Mouse (Mus musculus): Measurements from ENCODE around the gene Klrb1f. TPM values are rescaled to one million over a fixed set of nuclear protein-coding genes. Genes with fewer than 3 reads are reported as not detected.

Klrb1f gene
- polyA plus RNA-seq, 1 experiment from 2014 or later: 0.45 TPM

GRCm38 (mm10) chr6:129030175-129030824 lies 15.4 kb upstream of the Klrb1f start:
- H3K27me3 ChIP-seq: no peaks in the 10 kb centered on the region
- 60% methylated on average over 6 of the region's 6 CpGs for WGBS

GRCm38 (mm10) chr6:129030964-129031363 lies 14.7 kb upstream of the Klrb1f start:
- Histone ChIP-seq H3K36me3 (no peaks in the 10 kb centered on the region), H3K4me1 (no peaks in the 10 kb centered on the region), H3K4me3 (no peak overlapping the region), H3K9ac (no peak overlapping the region), H3K27ac (no peak overlapping the region), H3K27me3 (no peaks in the 10 kb centered on the region), H3K9me3 (replicated peaks) (no peaks in the 10 kb centered on the region), H3K4me2 (replicated peaks) (no peak overlapping the region)
- 89% methylated on average over 2 of the region's 2 CpGs for WGBS
- no peak for ATAC-seq (ENCODE audit: low FRiP score)

More at GRCm38 (mm10) chr6:129030175-129030824, 15.4 kb upstream of the Klrb1f start:
- Histone ChIP-seq H3K9me3 (replicated peaks) (no peaks in the 10 kb centered on the region), H3K9ac (no peak overlapping the region), H3K4me3 (no peak overlapping the region), H3K4me2 (replicated peaks) (no peak overlapping the region), H3K36me3 (no peaks in the 10 kb centered on the region), H3K27ac (no peak overlapping the region), H3K4me1 (no peaks in the 10 kb centered on the region)
- no peak for ATAC-seq (ENCODE audit: low FRiP score)

- no peak overlapping the region for H3K4me2 ChIP-seq (replicated peaks)
- H3K27ac ChIP-seq: no peak overlapping the region
- 81% methylated on average over 2 of the region's 2 CpGs for WGBS
- no peaks in the 10 kb centered on the region for H3K9me3 ChIP-seq (replicated peaks)
- H3K4me3 ChIP-seq: no peak overlapping the region
- no peak for ATAC-seq (ENCODE audit: low FRiP score)
- H3K36me3 ChIP-seq: no peaks in the 10 kb centered on the region
- H3K9ac ChIP-seq: no peak overlapping the region
- H3K4me1 ChIP-seq: no peaks in the 10 kb centered on the region
- no peaks in the 10 kb centered on the region for H3K27me3 ChIP-seq
Measured at GRCm38 (mm10) chr6:129033397-129033796, 12.3 kb upstream of the Klrb1f start.

GRCm38 (mm10) chr6:129035017-129035416 lies 10.7 kb upstream of the Klrb1f start:
- Histone ChIP-seq H3K27ac (no peak overlapping the region), H3K4me2 (replicated peaks) (no peak overlapping the region), H3K9me3 (replicated peaks) (no peaks in the 10 kb centered on the region), H3K4me1 (no peaks in the 10 kb centered on the region), H3K36me3 (no peaks in the 10 kb centered on the region), H3K4me3 (no peak overlapping the region), H3K9ac (no peak overlapping the region), H3K27me3 (no peaks in the 10 kb centered on the region)
- no peak for ATAC-seq (ENCODE audit: low FRiP score)
- 78% methylated on average over 2 of the region's 2 CpGs for WGBS

GRCm38 (mm10) chr6:129036326-129036725 lies 9.4 kb upstream of the Klrb1f start:
- H3K27ac ChIP-seq: no peak overlapping the region
- H3K4me2 ChIP-seq (replicated peaks): no peak overlapping the region
- no peak for ATAC-seq (ENCODE audit: low FRiP score)

GRCm38 (mm10) chr6:129036890-129037463 lies 8.7 kb upstream of the Klrb1f start:
- ATAC-seq (ENCODE audit: low FRiP score): no peak
- no peaks in the 10 kb centered on the region for H3K27me3 ChIP-seq
- 85% methylated on average over 2 of the region's 2 CpGs for WGBS
- H3K4me1 ChIP-seq: no peaks in the 10 kb centered on the region
- no peaks in the 10 kb centered on the region for H3K9me3 ChIP-seq (replicated peaks)
- H3K27ac ChIP-seq: no peak overlapping the region
- no peak overlapping the region for H3K9ac ChIP-seq
- no peak overlapping the region for H3K4me2 ChIP-seq (replicated peaks)
- no peak overlapping the region for H3K4me3 ChIP-seq
- H3K36me3 ChIP-seq: no peaks in the 10 kb centered on the region

More at GRCm38 (mm10) chr6:129036326-129036725, 9.4 kb upstream of the Klrb1f start:
- Histone ChIP-seq H3K27me3 (no peaks in the 10 kb centered on the region), H3K9ac (no peak overlapping the region), H3K36me3 (no peaks in the 10 kb centered on the region), H3K9me3 (replicated peaks) (no peaks in the 10 kb centered on the region), H3K4me1 (no peaks in the 10 kb centered on the region), H3K4me3 (no peak overlapping the region)

- H3K9me3 ChIP-seq (replicated peaks): no peaks in the 10 kb centered on the region
- WGBS: 91% methylated on average over 2 of the region's 2 CpGs
- H3K9ac ChIP-seq: no peak overlapping the region
- no peak overlapping the region for H3K4me2 ChIP-seq (replicated peaks)
- no peaks in the 10 kb centered on the region for H3K36me3 ChIP-seq
- no peak for ATAC-seq (ENCODE audit: low FRiP score)
- H3K4me1 ChIP-seq: no peaks in the 10 kb centered on the region
- no peak overlapping the region for H3K4me3 ChIP-seq
- H3K27ac ChIP-seq: no peak overlapping the region
- H3K27me3 ChIP-seq: no peaks in the 10 kb centered on the region
Measured at GRCm38 (mm10) chr6:129041470-129041869, 4.2 kb upstream of the Klrb1f start.

- Histone ChIP-seq H3K9me3 (replicated peaks) (no peaks in the 10 kb centered on the region), H3K27me3 (no peaks in the 10 kb centered on the region), H3K9ac (no peak overlapping the region), H3K4me2 (replicated peaks) (no peak overlapping the region), H3K4me1 (no peaks in the 10 kb centered on the region), H3K27ac (no peak overlapping the region), H3K36me3 (no peaks in the 10 kb centered on the region), H3K4me3 (no peak overlapping the region)
- ATAC-seq (ENCODE audit: low FRiP score): no peak
Measured at GRCm38 (mm10) chr6:129042470-129042869, 3.2 kb upstream of the Klrb1f start.

- Histone ChIP-seq H3K4me2 (replicated peaks) (no peak overlapping the region), H3K27me3 (no peaks in the 10 kb centered on the region), H3K9ac (no peak overlapping the region), H3K4me3 (no peak overlapping the region), H3K4me1 (peaks cover 4% of the 10 kb centered on the region; the same call in 1 of the 2 replicates), H3K27ac (no peak overlapping the region), H3K9me3 (replicated peaks) (no peaks in the 10 kb centered on the region), H3K36me3 (no peaks in the 10 kb centered on the region)
- WGBS: 34% methylated on average over 4 of the region's 4 CpGs
- ATAC-seq (ENCODE audit: low FRiP score): no peak
Measured at GRCm38 (mm10) chr6:129048381-129048780, 2.7 kb downstream of the Klrb1f start.

- ATAC-seq (ENCODE audit: low FRiP score): peak; percentile 88
- Histone ChIP-seq H3K27me3 (no peaks in the 10 kb centered on the region), H3K36me3 (no peaks in the 10 kb centered on the region), H3K4me2 (replicated peaks) (peak overlapping the region; percentile 68), H3K9me3 (replicated peaks) (no peaks in the 10 kb centered on the region), H3K4me3 (peak overlapping the region; percentile 43), H3K9ac (peak overlapping the region; percentile 57; the same call in 1 of the 2 replicates), H3K27ac (0 out of 2 replicates have a peak overlapping the region, but pooled peaks have one; percentile 24), H3K4me1 (peaks cover 4% of the 10 kb centered on the region; the same call in 1 of the 2 replicates)
- under 1% methylated on average over 13 of the region's 13 CpGs for WGBS
Measured at GRCm38 (mm10) chr6:129048857-129049473, 3.3 kb downstream of the Klrb1f start.

GRCm38 (mm10) chr6:129049596-129050251 lies 4.0 kb downstream of the Klrb1f start:
- ATAC-seq (ENCODE audit: low FRiP score): no peak
- Histone ChIP-seq H3K4me3 (peak overlapping the region; percentile 43), H3K9me3 (replicated peaks) (no peaks in the 10 kb centered on the region), H3K4me2 (replicated peaks) (peak overlapping the region; percentile 68), H3K9ac (no peak overlapping the region), H3K36me3 (no peaks in the 10 kb centered on the region), H3K27ac (no peak overlapping the region), H3K27me3 (no peaks in the 10 kb centered on the region), H3K4me1 (peaks cover 4% of the 10 kb centered on the region; the same call in 1 of the 2 replicates)
- WGBS: 3% methylated on average over 8 of the region's 8 CpGs

- Histone ChIP-seq H3K4me3 (no peak overlapping the region), H3K27me3 (no peaks in the 10 kb centered on the region), H3K36me3 (no peaks in the 10 kb centered on the region), H3K9ac (no peak overlapping the region), H3K27ac (no peak overlapping the region), H3K9me3 (replicated peaks) (no peaks in the 10 kb centered on the region), H3K4me2 (replicated peaks) (no peak overlapping the region), H3K4me1 (peaks cover 4% of the 10 kb centered on the region; the same call in 1 of the 2 replicates)
- no peak for ATAC-seq (ENCODE audit: low FRiP score)
- WGBS: 84% methylated on average over 3 of the region's 3 CpGs
Measured at GRCm38 (mm10) chr6:129051086-129051485, 5.4 kb downstream of the Klrb1f start.

Data from hindbrain, embryonic 12.5 days (tissue).